Mouse (Mus musculus) lung, embryonic 15.5 days (tissue): Measurements from ENCODE around the gene Tssk2. TPM values are rescaled to one million over a fixed set of nuclear protein-coding genes. Genes with fewer than 3 reads are reported as not detected.

Source experiments
- ATAC-seq: fragments of 200-750 bp; cut with Nextera tagmentation; 2 replicates; pipeline ENCODE4 v1.8.0; 2017; ENCODE audit warnings: moderate number of reproducible peaks, borderline replicate concordance; ENCODE audit not compliant: low FRiP score, low TSS enrichment; ENCODE audit errors: extremely low read depth
- H3K27ac ChIP-seq: fragments of 300-500 bp; sonication (generic); 2 replicates; pipeline ENCODE4 v1.5.1; 2015; ENCODE audit warnings: moderate library complexity, mild to moderate bottlenecking, inconsistent platforms
- H3K27me3 ChIP-seq: fragments of 300-500 bp; sonication (generic); 2 replicates; pipeline ENCODE4 v1.6.1; 2015; ENCODE audit warnings: inconsistent platforms
- H3K36me3 ChIP-seq: fragments of 300-500 bp; sonication (generic); 2 replicates; pipeline ENCODE4 v1.6.1; 2015; ENCODE audit warnings: inconsistent platforms
- H3K4me1 ChIP-seq: fragments of 300-500 bp; sonication (generic); 2 replicates; pipeline ENCODE4 v1.6.1; 2015; ENCODE audit warnings: inconsistent platforms
- H3K4me2 ChIP-seq: fragments of 300-500 bp; sonication (generic); 2 replicates; pipeline ENCODE4 v1.6.1; 2015; ENCODE audit warnings: inconsistent platforms, mild to moderate bottlenecking, moderate library complexity
- H3K4me3 ChIP-seq: fragments of 300-500 bp; sonication (generic); 2 replicates; pipeline ENCODE4 v1.5.1; 2015; ENCODE audit warnings: mild to moderate bottlenecking, inconsistent platforms
- H3K9ac ChIP-seq: fragments of 300-500 bp; sonication (generic); 2 replicates; pipeline ENCODE4 v1.6.1; 2015; ENCODE audit warnings: inconsistent platforms
- H3K9me3 ChIP-seq: fragments of 300-500 bp; sonication (generic); 2 replicates; pipeline ENCODE4 v1.6.1; 2016; ENCODE audit warnings: inconsistent platforms
- WGBS: fragments of 180-500 bp; shearing (Covaris S2); methylation state at CpG from one replicate; pipeline ENCODE4 v1.1.7; 2015; 5-methylcytosine and 5-hydroxymethylcytosine counted together
- polyA plus RNA-seq: library from polyadenylated mRNA; unstranded; fragments of >200 nt; fragmentation: Nextera tagmentation; extraction: Ambion mirVana; gene quantifications from 2 replicates; pipeline ENCODE4 v1.2.1, GENCODE M21; 2015

Tssk2 gene
- polyA plus RNA-seq, result not detected in 2 replicates

DNA sequence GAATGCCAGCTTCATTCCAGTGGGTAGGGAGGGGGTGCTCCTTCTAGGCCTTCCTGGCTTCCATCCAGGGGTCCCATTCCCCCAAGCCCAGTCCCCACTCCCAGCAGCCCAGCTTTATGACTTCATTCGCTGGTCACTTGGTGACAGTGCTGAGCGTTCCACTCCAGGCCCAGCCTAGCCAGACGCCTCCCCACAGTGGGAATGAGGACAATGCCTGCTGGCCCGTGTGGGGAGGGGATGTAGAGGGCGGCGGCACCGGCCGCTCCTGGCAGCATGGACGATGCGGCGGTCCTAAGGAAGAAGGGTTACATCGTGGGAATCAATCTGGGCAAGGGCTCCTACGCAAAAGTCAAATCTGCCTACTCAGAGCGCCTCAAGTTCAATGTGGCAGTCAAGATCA, at the start of gene Tssk2, which contains the start of gene Dgcr2:
Gene Tssk2 (plus strand): TSS at position 176 of the 400 bp plus-strand sequence.
Gene Dgcr2 (minus strand): TSS at position 101 of the 400 bp plus-strand sequence.
- Histone ChIP-seq H3K36me3 (peaks cover 43% of the 10 kb centered on the region), H3K9ac (no peak within 1 kb of the TSS), H3K4me1 (no peaks in the 10 kb centered on the region), H3K9me3 (no peaks in the 10 kb centered on the region), H3K4me3 (no peak within 1 kb of the TSS), H3K27me3 (no peaks in the 10 kb centered on the region), H3K27ac (no peak within 1 kb of the TSS), H3K4me2 (no peak within 1 kb of the TSS)
- 89% methylated on average over 14 of the region's 14 CpGs for WGBS
- ATAC-seq, result no peak

DNA sequence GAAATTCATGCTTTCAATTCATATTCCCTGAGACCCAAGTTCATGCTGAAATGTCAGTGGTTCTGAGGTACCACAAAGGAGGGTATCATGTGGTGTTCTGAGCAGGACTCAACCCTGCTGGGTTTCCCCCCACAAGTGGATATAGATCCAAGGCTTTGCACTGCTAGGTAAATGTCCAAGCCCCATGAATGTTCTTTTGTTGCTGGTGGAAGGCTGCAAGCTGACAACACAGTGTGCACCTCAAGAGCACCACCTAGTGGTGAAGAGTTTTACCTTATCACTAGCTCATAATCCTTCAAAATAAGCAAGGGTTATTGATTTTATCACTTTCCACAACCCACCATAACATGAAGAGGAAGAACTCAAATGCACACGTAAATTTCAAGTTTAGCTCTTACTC, 49.5 kb upstream of the Tssk2 start:
- no peaks in the 10 kb centered on the region for H3K27me3 ChIP-seq
- ATAC-seq, result peak; percentile 46; the same call in 1 of the 2 replicates
- peaks cover 89% of the 10 kb centered on the region for H3K36me3 ChIP-seq
- H3K9me3 ChIP-seq, result no peaks in the 10 kb centered on the region
- H3K4me3 ChIP-seq, result no peak overlapping the region
- H3K27ac ChIP-seq, result no peak overlapping the region
- 5% methylated on average over 1 of the region's 1 CpGs for WGBS
- H3K4me2 ChIP-seq, result no peak overlapping the region
- no peaks in the 10 kb centered on the region for H3K4me1 ChIP-seq
- H3K9ac ChIP-seq, result no peak overlapping the region

DNA sequence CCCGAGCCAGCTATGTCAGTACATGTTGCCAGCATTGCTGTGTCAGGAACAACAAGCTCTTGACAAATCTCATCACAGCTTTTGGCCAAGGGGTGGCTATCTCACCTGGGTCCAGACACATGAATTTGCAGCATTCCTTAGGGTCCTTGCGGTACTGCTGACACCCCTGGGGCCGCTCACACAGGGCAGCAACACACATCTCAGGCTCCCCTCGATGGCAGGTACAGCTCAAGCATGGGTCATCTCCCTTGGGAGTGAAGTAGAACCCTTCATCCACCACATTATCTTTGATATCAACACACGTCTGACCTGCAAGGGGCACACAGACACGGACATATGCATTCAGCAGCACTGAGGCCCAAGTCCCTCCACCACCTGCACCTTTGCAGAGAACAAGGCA, 49.0 kb upstream of the Tssk2 start:
- H3K36me3 ChIP-seq, result peaks cover 88% of the 10 kb centered on the region
- WGBS, result 78% methylated on average over 6 of the region's 6 CpGs

DNA sequence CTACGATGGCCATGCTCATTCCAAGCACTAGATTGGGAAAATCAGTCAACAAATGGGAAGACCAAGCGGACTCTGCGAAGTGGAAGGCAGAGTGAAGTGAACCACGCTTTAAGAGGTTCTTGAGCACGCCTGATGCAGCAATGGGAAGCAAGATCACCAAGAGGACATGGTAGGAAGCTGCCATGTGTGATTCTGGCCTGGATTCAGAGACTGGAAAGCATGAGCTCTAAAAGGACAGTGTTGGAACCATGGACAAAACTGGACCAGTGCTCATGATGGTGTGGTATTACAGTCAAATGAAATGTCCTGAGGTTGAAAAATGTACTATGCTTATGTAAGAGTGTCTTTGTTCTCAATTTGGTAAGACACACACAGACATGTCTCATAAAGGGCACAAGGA, 47.1 kb upstream of the Tssk2 start:
- no peak overlapping the region for H3K9ac ChIP-seq
- H3K27ac ChIP-seq, result no peak overlapping the region
- no peak for ATAC-seq
- H3K36me3 ChIP-seq, result peaks cover 87% of the 10 kb centered on the region
- no peak overlapping the region for H3K4me2 ChIP-seq
- 94% methylated on average over 5 of the region's 5 CpGs for WGBS
- no peaks in the 10 kb centered on the region for H3K27me3 ChIP-seq
- no peaks in the 10 kb centered on the region for H3K4me1 ChIP-seq
- H3K9me3 ChIP-seq, result no peaks in the 10 kb centered on the region
- H3K4me3 ChIP-seq, result no peak overlapping the region

More for the DNA sequence above, 49.0 kb upstream of the Tssk2 start:
- no peak for ATAC-seq
- Histone ChIP-seq H3K27ac (no peak overlapping the region), H3K4me3 (no peak overlapping the region), H3K9me3 (no peaks in the 10 kb centered on the region), H3K4me2 (no peak overlapping the region), H3K27me3 (no peaks in the 10 kb centered on the region), H3K9ac (no peak overlapping the region), H3K4me1 (no peaks in the 10 kb centered on the region)

DNA sequence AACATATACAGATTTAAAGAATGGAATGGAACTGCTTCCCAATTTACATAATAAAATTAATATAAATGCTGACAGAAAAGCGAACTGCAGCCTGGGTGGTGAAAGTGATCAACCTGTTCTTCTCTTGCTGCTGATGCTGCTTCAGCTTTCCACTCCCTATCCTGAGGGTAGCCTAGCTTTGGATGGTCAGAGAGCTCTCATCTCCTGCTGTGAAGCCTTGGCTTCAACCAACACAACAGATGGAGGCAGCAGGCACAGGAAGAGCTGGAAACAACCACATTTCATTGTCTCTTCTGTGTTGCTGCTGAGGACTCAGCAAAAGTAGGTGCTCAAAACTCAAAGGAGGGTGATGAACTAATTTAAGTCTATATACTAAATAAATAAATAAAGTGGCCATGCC, 46.6 kb upstream of the Tssk2 start:
- no peak overlapping the region for H3K4me2 ChIP-seq
- no peaks in the 10 kb centered on the region for H3K9me3 ChIP-seq
- H3K4me1 ChIP-seq, result no peaks in the 10 kb centered on the region
- H3K27ac ChIP-seq, result no peak overlapping the region
- no peak overlapping the region for H3K9ac ChIP-seq
- WGBS, result 89% methylated on average over 1 of the region's 1 CpGs
- no peak for ATAC-seq
- H3K4me3 ChIP-seq, result no peak overlapping the region
- peaks cover 87% of the 10 kb centered on the region for H3K36me3 ChIP-seq
- H3K27me3 ChIP-seq, result no peaks in the 10 kb centered on the region

DNA sequence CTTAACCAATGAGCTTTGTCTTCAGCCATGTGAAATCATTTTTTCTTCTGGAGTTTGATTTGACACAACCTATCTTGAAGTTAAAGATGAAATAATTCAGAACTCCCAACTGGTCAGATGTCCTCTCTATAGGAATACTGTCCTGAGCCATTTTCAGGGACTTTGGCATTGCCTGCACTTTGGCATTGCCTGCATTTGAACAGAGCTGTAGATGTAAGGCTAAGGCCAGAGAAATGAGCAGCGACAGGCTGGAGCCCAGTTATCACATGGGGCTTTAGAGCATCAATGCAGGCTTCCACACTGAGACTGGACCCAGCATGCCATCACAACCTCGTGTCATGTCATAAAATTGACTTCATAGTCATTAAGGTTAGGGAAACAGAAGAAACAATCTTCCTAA, 45.2 kb upstream of the Tssk2 start:
- WGBS, result 83% methylated on average over 2 of the region's 2 CpGs
- no peak for ATAC-seq

DNA sequence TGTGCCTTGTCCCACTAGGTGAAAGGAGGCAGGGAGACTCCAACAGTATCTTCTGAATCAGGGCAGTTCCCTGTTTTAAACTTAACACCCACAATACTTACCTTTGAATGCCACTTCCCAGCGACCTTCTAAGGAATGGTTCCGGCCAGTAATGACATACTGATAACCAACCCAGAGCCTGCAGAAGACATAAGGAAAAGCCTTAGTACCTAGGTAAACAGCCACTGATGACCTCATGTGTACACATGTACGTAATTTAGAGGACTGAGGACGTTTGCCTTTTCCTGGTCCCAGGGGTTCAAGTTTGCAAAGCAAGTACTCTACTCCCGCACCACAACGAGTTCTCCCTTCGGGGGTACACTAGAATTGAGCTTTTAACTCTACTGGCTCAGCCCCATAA, 41.3 kb upstream of the Tssk2 start:
- Histone ChIP-seq H3K9ac (no peak overlapping the region), H3K27ac (no peak overlapping the region), H3K27me3 (no peaks in the 10 kb centered on the region), H3K4me1 (no peaks in the 10 kb centered on the region), H3K4me3 (no peak overlapping the region), H3K4me2 (no peak overlapping the region), H3K36me3 (peaks cover 71% of the 10 kb centered on the region), H3K9me3 (no peaks in the 10 kb centered on the region)
- ATAC-seq, result no peak
- WGBS, result 75% methylated on average over 7 of the region's 7 CpGs

More for the DNA sequence above, 45.2 kb upstream of the Tssk2 start:
- no peak overlapping the region for H3K27ac ChIP-seq
- H3K36me3 ChIP-seq, result peaks cover 87% of the 10 kb centered on the region
- H3K4me2 ChIP-seq, result no peak overlapping the region
- H3K27me3 ChIP-seq, result no peaks in the 10 kb centered on the region
- H3K9me3 ChIP-seq, result no peaks in the 10 kb centered on the region
- H3K4me1 ChIP-seq, result no peaks in the 10 kb centered on the region
- no peak overlapping the region for H3K4me3 ChIP-seq
- no peak overlapping the region for H3K9ac ChIP-seq

DNA sequence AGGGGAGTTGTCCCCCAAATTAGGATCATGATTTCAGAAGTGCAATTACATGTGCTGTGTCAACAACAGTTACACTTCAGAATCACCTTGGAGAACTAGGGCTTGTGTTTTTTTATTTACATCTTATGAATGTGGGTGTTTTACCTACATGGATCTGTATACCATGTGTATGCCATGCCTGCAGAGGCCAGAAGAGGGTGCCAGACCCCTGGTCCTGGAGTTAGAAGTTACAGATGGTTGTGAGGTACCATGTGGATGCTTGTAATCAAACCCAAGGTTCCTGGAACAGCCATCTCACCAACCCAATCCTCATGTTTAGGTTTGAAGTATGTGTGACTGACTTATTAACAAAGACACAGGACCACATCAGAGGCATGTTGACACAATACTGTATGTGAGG, 39.8 kb upstream of the Tssk2 start:
- no peak for ATAC-seq
- H3K9me3 ChIP-seq, result no peaks in the 10 kb centered on the region
- H3K9ac ChIP-seq, result no peak overlapping the region
- no peak overlapping the region for H3K4me2 ChIP-seq
- H3K36me3 ChIP-seq, result peaks cover 61% of the 10 kb centered on the region
- H3K27ac ChIP-seq, result no peak overlapping the region
- no peaks in the 10 kb centered on the region for H3K4me1 ChIP-seq
- H3K4me3 ChIP-seq, result no peak overlapping the region
- no peaks in the 10 kb centered on the region for H3K27me3 ChIP-seq

DNA sequence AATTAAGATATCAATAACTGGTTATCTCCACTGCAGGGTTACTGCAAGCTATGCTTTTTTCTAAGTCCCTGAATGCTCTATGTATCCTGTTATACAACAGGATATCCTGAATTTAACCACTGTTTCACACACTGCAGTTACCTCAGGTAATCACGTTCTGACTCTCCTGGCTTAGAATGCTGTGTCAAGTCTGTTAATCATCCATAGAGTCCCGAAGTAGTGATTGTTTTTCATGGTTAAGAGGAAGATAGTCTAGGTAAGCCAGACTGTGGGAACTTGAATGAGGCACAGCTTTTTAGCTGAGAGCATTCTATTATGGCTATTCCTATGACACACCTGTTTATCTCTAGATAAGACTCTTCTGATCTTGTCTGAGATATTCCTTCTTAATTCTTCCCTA, 33.1 kb upstream of the Tssk2 start:
- H3K27me3 ChIP-seq, result no peaks in the 10 kb centered on the region
- H3K36me3 ChIP-seq, result peaks cover 16% of the 10 kb centered on the region
- no peak for ATAC-seq
- no peaks in the 10 kb centered on the region for H3K9me3 ChIP-seq
- no peak overlapping the region for H3K4me3 ChIP-seq
- whole genome bisulfite sequencing, result 65% methylated on average over 2 of the region's 2 CpGs
- H3K9ac ChIP-seq, result no peak overlapping the region
- H3K27ac ChIP-seq, result no peak overlapping the region
- H3K4me2 ChIP-seq, result no peak overlapping the region
- H3K4me1 ChIP-seq, result no peaks in the 10 kb centered on the region

DNA sequence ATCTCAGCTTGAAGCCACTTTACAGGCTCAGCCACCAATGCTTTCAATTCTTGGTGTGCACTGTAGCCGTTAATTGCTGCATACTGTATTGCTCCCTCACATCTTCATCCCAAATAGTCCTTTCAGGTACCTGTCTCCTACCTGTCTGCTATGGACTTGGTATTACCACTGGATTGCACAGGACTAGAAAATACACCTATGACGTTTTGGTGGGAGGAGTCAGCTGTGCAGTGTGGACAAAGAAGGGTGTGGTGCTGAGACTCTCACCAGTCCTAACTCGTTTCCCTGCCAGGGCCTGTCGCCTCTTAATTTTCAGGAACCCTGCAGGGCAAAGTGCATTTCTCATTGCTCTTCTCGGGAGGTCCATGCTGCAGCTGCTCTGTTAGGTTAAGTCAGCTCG, 32.7 kb upstream of the Tssk2 start:
- H3K36me3 ChIP-seq, result peaks cover 19% of the 10 kb centered on the region
- H3K9me3 ChIP-seq, result no peaks in the 10 kb centered on the region
- 69% methylated on average over 6 of the region's 6 CpGs for WGBS
- no peak overlapping the region for H3K4me2 ChIP-seq
- H3K4me1 ChIP-seq, result no peaks in the 10 kb centered on the region
- no peak for ATAC-seq
- no peak overlapping the region for H3K4me3 ChIP-seq
- no peak overlapping the region for H3K9ac ChIP-seq
- H3K27ac ChIP-seq, result no peak overlapping the region
- H3K27me3 ChIP-seq, result no peaks in the 10 kb centered on the region

DNA sequence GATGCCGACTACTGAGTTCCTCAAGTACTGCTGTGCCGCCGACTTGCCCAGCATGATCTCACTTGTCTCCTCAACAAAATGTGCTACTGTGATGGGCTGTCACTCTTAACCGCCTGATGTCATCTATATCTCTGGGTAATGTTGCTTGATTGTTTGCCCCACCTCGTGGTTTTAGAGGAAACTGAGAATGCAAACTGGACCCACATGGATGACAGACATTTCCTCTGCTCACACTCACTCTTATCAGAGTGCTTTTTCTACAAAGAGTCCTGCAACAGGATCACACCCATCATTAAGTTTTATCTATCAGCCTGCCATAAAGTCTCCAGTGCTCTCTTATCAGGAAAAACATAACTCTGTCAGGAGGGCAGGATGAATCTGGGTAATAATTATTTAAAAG, 27.2 kb upstream of the Tssk2 start:
- no peak overlapping the region for H3K4me3 ChIP-seq
- ATAC-seq, result no peak
- peaks cover 29% of the 10 kb centered on the region for H3K36me3 ChIP-seq
- no peak overlapping the region for H3K4me2 ChIP-seq
- H3K27ac ChIP-seq, result no peak overlapping the region
- no peak overlapping the region for H3K9ac ChIP-seq
- no peaks in the 10 kb centered on the region for H3K4me1 ChIP-seq
- no peaks in the 10 kb centered on the region for H3K9me3 ChIP-seq
- WGBS, result 57% methylated on average over 5 of the region's 5 CpGs
- no peaks in the 10 kb centered on the region for H3K27me3 ChIP-seq

DNA sequence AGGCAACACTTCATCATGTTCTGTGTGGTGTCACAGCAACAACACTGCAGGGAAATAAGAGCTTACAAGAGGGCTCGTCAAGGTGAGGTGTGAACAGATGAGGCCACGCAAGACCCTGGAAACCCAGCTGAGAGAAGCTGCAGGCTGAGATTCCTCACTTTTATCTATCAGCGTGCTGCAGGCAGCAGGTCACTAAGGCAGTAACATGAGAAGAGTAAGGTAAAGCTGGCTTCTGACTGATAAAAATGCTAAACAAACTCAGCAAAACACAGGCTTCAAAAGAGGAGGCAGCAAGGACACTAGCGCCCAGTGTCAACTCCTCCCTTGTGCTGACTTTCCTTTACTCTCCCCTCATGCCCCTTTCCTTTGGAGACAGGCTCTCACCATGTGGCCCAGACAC, 25.4 kb upstream of the Tssk2 start:
- no peak overlapping the region for H3K4me2 ChIP-seq
- peaks cover 29% of the 10 kb centered on the region for H3K36me3 ChIP-seq
- no peaks in the 10 kb centered on the region for H3K27me3 ChIP-seq
- H3K4me3 ChIP-seq, result no peak overlapping the region
- no peaks in the 10 kb centered on the region for H3K4me1 ChIP-seq
- H3K27ac ChIP-seq, result no peak overlapping the region
- no peak overlapping the region for H3K9ac ChIP-seq
- ATAC-seq, result no peak
- no peaks in the 10 kb centered on the region for H3K9me3 ChIP-seq
- 41% methylated on average over 4 of the region's 4 CpGs for WGBS

DNA sequence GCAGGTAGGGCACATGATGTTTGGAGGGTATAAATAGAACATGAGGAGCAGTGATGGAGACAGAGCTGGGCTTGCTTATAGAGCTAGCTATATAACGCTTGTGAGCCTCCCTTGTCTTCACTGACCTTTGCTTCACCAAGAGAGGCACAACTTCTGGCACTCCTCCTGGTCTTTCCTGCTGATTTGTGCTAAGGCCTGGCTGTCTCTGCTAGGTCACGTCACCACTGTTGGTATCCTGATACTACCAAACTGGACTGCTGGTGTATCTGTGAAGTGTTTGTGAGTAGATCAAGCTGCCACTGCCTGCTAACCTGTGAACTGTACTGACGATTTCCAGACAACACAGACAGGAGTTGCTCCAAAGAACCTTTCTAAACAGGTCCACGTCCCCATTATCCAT, 23.3 kb upstream of the Tssk2 start:
- H3K9me3 ChIP-seq, result no peaks in the 10 kb centered on the region
- no peaks in the 10 kb centered on the region for H3K4me1 ChIP-seq
- ATAC-seq, result no peak
- no peak overlapping the region for H3K27ac ChIP-seq
- H3K4me3 ChIP-seq, result no peak overlapping the region
- peaks cover 26% of the 10 kb centered on the region for H3K36me3 ChIP-seq
- H3K9ac ChIP-seq, result no peak overlapping the region
- WGBS, result 69% methylated on average over 4 of the region's 4 CpGs
- no peaks in the 10 kb centered on the region for H3K27me3 ChIP-seq
- no peak overlapping the region for H3K4me2 ChIP-seq
